Mouse (Mus musculus): ENCODE measurements at regions not wholly inside any gene's neighbourhood (a gene's known extent, or its start where the extent isn't known, plus 50 kb on each side); places are given as distances from the start of the nearest gene placed in this dataset.

GRCm38 (mm10) chr12:25177827-25178226, 80.9 kb upstream of the Id2 start:
- no peak overlapping the region for H3K27ac ChIP-seq (ENCODE audit: insufficient read depth, low read depth)
- in situ Hi-C loops (cut with MboI; ENCODE audit: low pct_ligation_motif_present, low pct_unique_long_range_greater_than_20kb, low sequenced_read_pairs) = no loop called here

DNA sequence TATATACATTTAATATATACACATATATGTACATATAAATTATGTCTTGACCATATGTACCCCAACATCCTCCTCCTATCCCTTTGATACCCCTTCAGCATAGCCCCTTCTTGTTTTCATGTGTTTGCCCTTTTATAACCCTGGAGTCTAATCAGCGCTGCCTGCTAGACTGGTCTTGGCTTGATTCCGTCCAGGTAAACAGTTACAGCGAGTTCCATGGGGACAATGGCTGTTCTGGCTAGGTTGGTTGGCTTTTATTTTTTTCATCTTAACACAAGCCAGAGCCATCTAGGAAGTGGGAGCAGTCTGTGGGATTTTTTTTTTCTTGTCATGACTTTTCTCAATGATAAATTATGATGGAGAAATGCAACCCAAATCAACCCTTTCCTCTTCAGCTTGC, 79.6 kb upstream of the Id2 start:
- peaks cover 8% of the 10 kb centered on the region for H3K9me3 ChIP-seq (replicated peaks; ENCODE audit: low read length)
- no peak overlapping the region for H3K9ac ChIP-seq (ENCODE audit: insufficient read depth, low read depth)
- dilution Hi-C loops (cut with MboI; ENCODE audit: extremely low pct_ligation_motif_present, extremely low pct_unique_long_range_greater_than_20kb, low sequenced_read_pairs) = no loop called here
- peaks cover 6% of the 10 kb centered on the region for H3K27me3 ChIP-seq (replicated peaks)
- DNase-seq (ENCODE audit: extremely low read depth) = no peak
- in situ Hi-C loops (cut with MboI; ENCODE audit: low pct_ligation_motif_present, low pct_unique_long_range_greater_than_20kb, low sequenced_read_pairs) = no loop called here
- H3K36me3 ChIP-seq (replicated peaks in 1 of 2; ENCODE audit: control insufficient read depth in 1 of 2, insufficient read depth in 1 of 2, low read length in 1 of 2) = no peaks in the 10 kb centered on the region
- TF ChIP-seq ETS1 (conservative IDR thresholded peaks at IDR 0.05; ENCODE audit: low read depth, low read length) = no peak
- no peak for TF ChIP-seq JUND (conservative IDR thresholded peaks at IDR 0.05; ENCODE audit: low read depth, low read length)
- TF ChIP-seq E2F4 (IDR thresholded peaks at IDR 0.05; ENCODE audit: insufficient replicate concordance, low read depth, low read length) = no peak
- no peak for TF ChIP-seq ZNF384 (IDR thresholded peaks at IDR 0.05; ENCODE audit: low read depth, low read length)
- no peak for TF ChIP-seq USF2 (conservative IDR thresholded peaks at IDR 0.05; ENCODE audit: low read depth, low read length)
- no peak for TF ChIP-seq JUN (IDR thresholded peaks at IDR 0.05; ENCODE audit: insufficient read depth, low read depth, low read length)
- no peak for TF ChIP-seq MXI1 (IDR thresholded peaks at IDR 0.05; ENCODE audit: low read depth, low read length)
- TF ChIP-seq TCF12 (IDR thresholded peaks at IDR 0.05; ENCODE audit: low read depth, low read length) = no peak
- TF ChIP-seq NRF1 (IDR thresholded peaks at IDR 0.05; ENCODE audit: low read depth, low read length) = no peak
- no peak for TF ChIP-seq HCFC1 (IDR thresholded peaks at IDR 0.05; ENCODE audit: low read depth, low read length)
- no peak for TF ChIP-seq IRF4 (IDR thresholded peaks at IDR 0.05; ENCODE audit: low read depth, low read length)
- no peak overlapping the region for H3K4me3 ChIP-seq (replicated peaks in 1 of 3; ENCODE audit: low read depth in 2 of 3, low read length in 2 of 3, poor library complexity in 1 of 3)
- H3K4me2 ChIP-seq (ENCODE audit: insufficient read depth, low read depth, poor library complexity, severe bottlenecking) = no peak overlapping the region
- H3K79me2 ChIP-seq (replicated peaks; ENCODE audit: control insufficient read depth, extremely low read depth, insufficient read depth, poor library complexity, severe bottlenecking) = no peaks in the 10 kb centered on the region
- no peak overlapping the region for H3K27ac ChIP-seq (ENCODE audit: insufficient read depth, low read depth)
- H3K4me1 ChIP-seq (ENCODE audit: control insufficient read depth in 1 of 2, insufficient read depth in 2 of 2) = peaks cover 28 to 76% of the 10 kb centered on the region in 2 experiments

More at GRCm38 (mm10) chr12:25177827-25178226, 80.9 kb upstream of the Id2 start:
- H3K36me3 ChIP-seq (replicated peaks in 1 of 2; ENCODE audit: control insufficient read depth in 1 of 2, insufficient read depth in 1 of 2, low read length in 1 of 2) = no peaks in the 10 kb centered on the region
- no peaks in the 10 kb centered on the region for H3K79me2 ChIP-seq (replicated peaks; ENCODE audit: control insufficient read depth, extremely low read depth, insufficient read depth, poor library complexity, severe bottlenecking)
- no peak for TF ChIP-seq BHLHE40 (IDR thresholded peaks at IDR 0.05; ENCODE audit: low read depth, low read length)
- TF ChIP-seq NELFE (IDR thresholded peaks at IDR 0.05; ENCODE audit: low read depth, low read length) = no peak
- no peak for TF ChIP-seq RAD21 (IDR thresholded peaks at IDR 0.05; ENCODE audit: low read depth, low read length)
- TF ChIP-seq PAX5 (IDR thresholded peaks at IDR 0.05; ENCODE audit: low read length) = no peak
- TF ChIP-seq ETS1 (conservative IDR thresholded peaks at IDR 0.05; ENCODE audit: low read depth, low read length) = no peak
- no peak for TF ChIP-seq MAZ (IDR thresholded peaks at IDR 0.05; ENCODE audit: low read depth, low read length)
- no peak for TF ChIP-seq MAX (IDR thresholded peaks at IDR 0.05; ENCODE audit: low read length)
- no peak for TF ChIP-seq NRF1 (IDR thresholded peaks at IDR 0.05; ENCODE audit: low read depth, low read length)
- no peak for TF ChIP-seq USF2 (conservative IDR thresholded peaks at IDR 0.05; ENCODE audit: low read depth, low read length)
- TF ChIP-seq ELF1 (IDR thresholded peaks at IDR 0.05; ENCODE audit: low read depth, low read length) = no peak
- TF ChIP-seq SIN3A (IDR thresholded peaks at IDR 0.05; ENCODE audit: low read length) = no peak
- no peak for TF ChIP-seq POLR2AphosphoS2 (IDR thresholded peaks at IDR 0.05; ENCODE audit: low read depth, low read length)
- TF ChIP-seq USF1 (IDR thresholded peaks at IDR 0.05; ENCODE audit: low read depth, low read length) = no peak
- TF ChIP-seq MYC (IDR thresholded peaks at IDR 0.05; ENCODE audit: low read depth, low read length) = no peak
- no peak for TF ChIP-seq E2F4 (IDR thresholded peaks at IDR 0.05; ENCODE audit: insufficient replicate concordance, low read depth, low read length)
- no peak for TF ChIP-seq ZNF384 (IDR thresholded peaks at IDR 0.05; ENCODE audit: low read depth, low read length)
- TF ChIP-seq ZC3H11A (IDR thresholded peaks at IDR 0.05; ENCODE audit: low read depth, low read length) = no peak
- no peak overlapping the region for H3K9ac ChIP-seq (ENCODE audit: insufficient read depth, low read depth)
- H3K4me1 ChIP-seq (ENCODE audit: control insufficient read depth in 1 of 2, insufficient read depth in 2 of 2) = peaks cover 24 to 76% of the 10 kb centered on the region in 2 experiments
- peaks cover 10% of the 10 kb centered on the region for H3K9me3 ChIP-seq (replicated peaks; ENCODE audit: low read length)
- H3K27me3 ChIP-seq (replicated peaks) = peaks cover 6% of the 10 kb centered on the region
- no peak overlapping the region for H3K4me2 ChIP-seq (ENCODE audit: insufficient read depth, low read depth, poor library complexity, severe bottlenecking)
- dilution Hi-C loops (cut with MboI; ENCODE audit: extremely low pct_ligation_motif_present, extremely low pct_unique_long_range_greater_than_20kb, low sequenced_read_pairs) = no loop called here
- no peak for DNase-seq (ENCODE audit: extremely low read depth)
- H3K4me3 ChIP-seq (replicated peaks in 1 of 3; ENCODE audit: low read depth in 2 of 3, low read length in 2 of 3, poor library complexity in 1 of 3) = no peak overlapping the region
